Mouse (Mus musculus) liver, embryonic 12.5 days (tissue): Measurements from ENCODE around the gene Slc2a13. TPM values are rescaled to one million over a fixed set of nuclear protein-coding genes. Genes with fewer than 3 reads are reported as not detected.

ENCODE experiments used
- ATAC-seq: fragments of 200-750 bp; cut with Nextera tagmentation; 2 replicates; pipeline ENCODE4 v1.8.0; 2017; ENCODE audit warnings: moderate number of reproducible peaks, mild to moderate bottlenecking, moderate library complexity
- H3K27ac ChIP-seq: fragments of 300-500 bp; sonication (generic); 2 replicates; pipeline ENCODE4 v1.5.1; 2016; ENCODE audit warnings: mild to moderate bottlenecking
- H3K27me3 ChIP-seq: fragments of 300-500 bp; sonication (generic); replicated peaks from 2 replicates; pipeline ENCODE4 v1.6.1; 2016; ENCODE audit warnings: mild to moderate bottlenecking, moderate library complexity
- H3K36me3 ChIP-seq: fragments of 300-500 bp; sonication (generic); 2 replicates; pipeline ENCODE4 v1.6.1; 2016; ENCODE audit warnings: mild to moderate bottlenecking, moderate library complexity
- H3K4me1 ChIP-seq: fragments of 300-500 bp; sonication (generic); 2 replicates; pipeline ENCODE4 v1.6.1; 2016
- H3K4me2 ChIP-seq: fragments of 300-500 bp; sonication (generic); 2 replicates; pipeline ENCODE4 v1.6.1; 2016; ENCODE audit warnings: mild to moderate bottlenecking, moderate library complexity
- H3K4me3 ChIP-seq: fragments of 300-500 bp; sonication (generic); 2 replicates; pipeline ENCODE4 v1.5.1; 2016; ENCODE audit warnings: mild to moderate bottlenecking, moderate library complexity
- H3K9ac ChIP-seq: fragments of 300-500 bp; sonication (generic); 2 replicates; pipeline ENCODE4 v1.6.1; 2016; ENCODE audit warnings: mild to moderate bottlenecking, moderate library complexity
- H3K9me3 ChIP-seq: fragments of 300-500 bp; sonication (generic); replicated peaks from 2 replicates; pipeline ENCODE4 v1.6.1; 2016; ENCODE audit warnings: mild to moderate bottlenecking, moderate library complexity
- WGBS: fragments of 180-500 bp; shearing (Covaris S2); methylation state at CpG from one replicate; pipeline ENCODE4 v1.1.7; 2016; ENCODE audit not compliant: insufficient replicate concordance; 5-methylcytosine and 5-hydroxymethylcytosine counted together
- polyA plus RNA-seq: library from polyadenylated mRNA; unstranded; fragments of >200 nt; fragmentation: Nextera tagmentation; extraction: Ambion mirVana; gene quantifications from 2 replicates; pipeline ENCODE4 v1.2.1, GENCODE M21; 2016

Slc2a13 gene
- polyA plus RNA-seq, 1 experiment from 2014 or later: 0.35 TPM

DNA sequence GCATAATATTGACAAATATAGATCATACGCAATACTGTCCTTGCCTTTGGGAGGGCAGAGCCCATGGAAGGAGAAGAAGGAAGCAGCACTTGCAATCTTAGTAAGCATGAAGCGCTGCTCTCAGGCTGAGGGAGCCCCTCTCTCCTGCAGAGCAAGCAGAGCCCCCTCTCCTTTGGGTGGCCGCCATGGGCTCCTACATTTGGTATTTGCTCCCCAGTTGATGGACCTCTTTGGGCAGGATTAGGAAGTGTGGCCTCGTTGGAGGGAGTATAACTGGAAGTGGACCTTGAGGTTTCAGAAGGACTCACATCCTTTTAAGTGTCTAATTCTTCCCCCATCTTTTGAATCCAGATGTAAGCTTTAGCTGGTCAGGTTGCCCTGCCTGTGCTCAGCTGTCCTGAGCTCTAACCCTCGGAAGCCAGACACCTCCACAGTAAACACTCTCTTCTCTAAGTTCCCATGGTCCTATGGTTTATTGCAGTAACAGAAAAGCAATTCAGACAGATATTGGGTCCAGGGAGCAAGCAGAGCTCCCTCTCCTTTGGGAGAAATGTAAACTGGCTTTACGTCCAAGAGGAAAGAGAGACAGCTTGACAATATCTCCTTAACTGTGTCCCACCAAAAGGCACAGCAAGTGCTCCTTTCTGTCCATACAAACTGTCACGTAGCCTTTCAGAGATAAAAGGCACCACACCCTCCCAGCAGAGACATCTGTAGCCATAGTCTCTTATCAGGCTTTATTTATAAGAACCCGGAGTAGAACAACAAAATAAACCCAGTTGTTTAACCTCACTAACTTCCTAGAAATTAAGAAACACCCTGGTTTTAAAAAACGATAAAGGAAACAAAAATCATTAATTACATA is 321.3 kb downstream of the Slc2a13 start:
- H3K27me3 ChIP-seq: no peaks in the 10 kb centered on the region
- no peak overlapping the region for H3K4me3 ChIP-seq
- no peaks in the 10 kb centered on the region for H3K9me3 ChIP-seq
- H3K4me1 ChIP-seq: peaks cover 33% of the 10 kb centered on the region
- H3K9ac ChIP-seq: peak overlapping the region; percentile 62
- peak overlapping the region; percentile 88 for H3K27ac ChIP-seq
- H3K4me2 ChIP-seq: peak overlapping the region; percentile 55
- no peaks in the 10 kb centered on the region for H3K36me3 ChIP-seq
- 37% methylated on average over 9 of the region's 9 CpGs for WGBS
- ATAC-seq: peak; percentile 97

DNA sequence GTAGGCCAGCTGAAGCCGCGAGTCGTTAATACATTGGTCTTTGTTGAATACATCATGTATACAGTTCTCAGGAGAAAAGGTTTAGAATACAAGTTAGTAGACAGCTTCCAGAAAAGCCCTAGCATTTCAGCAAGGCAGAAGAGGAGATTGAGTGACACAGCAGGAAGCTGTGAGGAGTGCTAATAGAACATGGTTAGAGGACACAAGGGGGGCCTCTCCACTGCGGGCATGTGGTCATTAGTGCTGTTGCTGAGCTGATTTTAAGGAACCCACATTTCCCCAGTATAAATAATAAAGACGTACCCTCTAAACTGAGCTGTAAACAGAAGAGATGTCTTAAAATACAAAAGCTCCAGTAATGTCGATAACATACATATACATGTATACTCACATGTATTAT is 322.2 kb downstream of the Slc2a13 start:
- Histone ChIP-seq H3K4me3 (no peak overlapping the region), H3K27me3 (no peaks in the 10 kb centered on the region), H3K9me3 (no peaks in the 10 kb centered on the region), H3K4me1 (peaks cover 33% of the 10 kb centered on the region), H3K4me2 (no peak overlapping the region), H3K36me3 (no peaks in the 10 kb centered on the region), H3K27ac (peak overlapping the region; percentile 88; the same call in 1 of the 2 replicates), H3K9ac (no peak overlapping the region)
- no peak for ATAC-seq
- WGBS: 75% methylated on average over 6 of the region's 6 CpGs

DNA sequence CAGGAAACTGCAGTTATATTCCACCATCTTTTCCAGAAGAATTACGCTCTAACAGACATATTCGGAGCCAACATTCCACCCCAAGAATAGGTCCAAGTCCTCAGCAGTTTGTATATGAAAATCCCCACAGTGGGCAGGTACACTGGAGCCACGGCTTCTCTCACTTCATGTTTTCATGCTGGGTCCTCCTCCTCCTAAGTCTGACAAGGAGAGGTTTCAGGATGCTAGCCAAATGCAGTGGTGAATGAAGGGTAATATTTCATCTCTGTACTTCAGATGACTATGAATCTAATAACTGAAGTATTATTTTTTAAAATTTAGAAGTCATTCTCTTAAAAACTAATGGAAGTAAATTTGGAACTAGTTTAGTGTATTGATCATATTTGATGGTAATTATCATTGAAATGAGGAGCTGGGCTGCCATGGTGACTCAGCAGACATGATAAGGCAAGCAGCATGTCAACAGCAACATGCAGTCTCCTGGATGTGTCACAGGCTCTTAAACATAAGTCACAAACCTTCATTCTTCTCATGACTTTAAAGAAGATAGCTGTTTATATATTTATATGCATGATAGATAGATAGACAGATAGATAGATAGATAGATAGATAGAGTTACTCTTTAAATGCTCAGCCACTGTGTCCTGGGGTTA is 332.3 kb downstream of the Slc2a13 start:
- Histone ChIP-seq H3K27me3 (no peaks in the 10 kb centered on the region), H3K4me2 (no peak overlapping the region), H3K9me3 (no peaks in the 10 kb centered on the region), H3K4me3 (no peak overlapping the region), H3K9ac (no peak overlapping the region), H3K4me1 (peaks cover 5% of the 10 kb centered on the region; the same call in 1 of the 2 replicates), H3K36me3 (no peaks in the 10 kb centered on the region), H3K27ac (no peak overlapping the region; the same call in 1 of the 2 replicates)
- ATAC-seq: peak; percentile 72; the same call in 1 of the 2 replicates
- 70% methylated on average over 3 of the region's 3 CpGs for WGBS

DNA sequence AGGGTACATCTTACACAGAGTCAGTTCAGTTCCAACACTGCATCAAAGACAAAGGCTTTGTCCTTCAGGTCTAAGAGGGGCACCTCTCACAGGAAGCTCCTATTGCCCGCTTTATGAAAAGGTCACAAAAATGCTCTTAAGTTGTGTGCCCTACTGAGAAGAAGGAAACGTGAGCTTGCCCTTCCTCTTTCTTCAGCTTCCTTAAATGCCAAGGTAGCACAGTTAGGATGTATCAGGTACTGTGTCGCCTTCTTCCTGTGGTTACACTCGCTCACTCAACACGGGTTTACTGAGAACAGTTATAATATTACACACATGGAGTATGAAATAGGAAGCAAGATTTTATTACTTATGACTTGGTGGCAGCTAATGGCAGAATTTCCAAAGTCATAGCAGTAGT is 335.8 kb downstream of the Slc2a13 start:
- Histone ChIP-seq H3K4me1 (peaks cover 5% of the 10 kb centered on the region; the same call in 1 of the 2 replicates), H3K9ac (no peak overlapping the region), H3K27ac (no peak overlapping the region), H3K27me3 (no peaks in the 10 kb centered on the region), H3K36me3 (no peaks in the 10 kb centered on the region), H3K4me2 (no peak overlapping the region), H3K4me3 (no peak overlapping the region), H3K9me3 (no peaks in the 10 kb centered on the region)
- 46% methylated on average over 5 of the region's 5 CpGs for WGBS
- no peak for ATAC-seq

Other genes with a start within 250 kb of the Slc2a13 start
- 1.6 and 2.0 TPM in 2 replicates for gene Lrrk2, start 99.9 kb upstream of the Slc2a13 start, polyA plus RNA-seq